ENCODE assay signal across 34 mouse cellular contexts in the genomic region with DNA sequence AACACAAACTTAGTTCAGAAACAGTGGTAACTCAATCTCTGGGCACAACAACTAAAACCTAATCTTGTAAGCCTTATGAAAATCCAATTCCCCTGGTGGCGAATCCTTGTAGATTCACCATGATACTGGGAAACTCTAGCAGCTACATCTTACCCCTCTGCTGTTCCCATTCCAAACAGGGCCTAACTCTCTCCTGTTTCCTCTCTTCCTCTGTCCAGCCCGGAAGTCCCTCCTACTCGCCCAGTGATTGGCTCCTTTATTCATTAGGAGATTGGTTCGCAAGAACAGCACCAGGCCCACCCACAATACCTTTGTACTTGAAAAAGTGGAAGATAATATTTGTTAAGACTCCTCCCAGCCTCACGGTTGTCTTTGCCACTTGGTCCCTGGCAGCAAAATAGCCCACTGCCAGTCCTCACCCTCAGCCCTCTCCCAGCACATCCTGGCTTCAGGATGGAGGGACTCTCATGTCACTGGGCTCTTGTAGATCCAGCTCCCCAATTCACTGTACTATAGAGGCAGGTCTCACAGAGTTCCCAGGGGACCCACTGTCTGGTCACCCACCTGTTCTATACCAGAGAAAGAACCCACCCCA.
"Had no signal": no experiment of that assay in that cellular context is flagged by ENCODE, and none has a peak within 500 bp of the region (broad histone marks: within the 10 kb centered on the region; RNA-seq: fewer than 3 reads in every experiment).

No protein-coding gene starts in this region.

- H3K9me3 ChIP-seq: heart, embryonic 10.5 days; heart, embryonic 12.5 days; heart, embryonic 13.5 days; heart, embryonic 15.5 days; hindbrain, embryonic 10.5 days; hindbrain, embryonic 12.5 days; hindbrain, embryonic 13.5 days; hindbrain, embryonic 15.5 days; intestine, embryonic 15.5 days; kidney, embryonic 15.5 days had no signal

- H3K4me2 ChIP-seq: heart, embryonic 11.5 days; heart, embryonic 12.5 days; heart, embryonic 13.5 days; heart, embryonic 15.5 days; hindbrain, embryonic 12.5 days; hindbrain, embryonic 13.5 days; hindbrain, embryonic 14.5 days; hindbrain, embryonic 15.5 days; intestine, embryonic 15.5 days; kidney, embryonic 15.5 days had no signal

- H3K27ac ChIP-seq: heart, embryonic 10.5 days; heart, embryonic 13.5 days; heart, embryonic 15.5 days; hindbrain, embryonic 10.5 days; hindbrain, embryonic 12.5 days; hindbrain, embryonic 13.5 days; hindbrain, embryonic 14.5 days; hindbrain, embryonic 15.5 days; hindbrain, postnatal 0 days; intestine, embryonic 15.5 days; kidney, embryonic 15.5 days; kidney, postnatal 0 days; left cerebral cortex, adult 2 months had no signal

- ATAC-seq: hindbrain, embryonic 16.5 days; hindbrain, postnatal 0 days; inflammation-experienced regulatory T-cells, adult 6 months; intestine, embryonic 15.5 days; intestine, postnatal 0 days had no signal

- H3K4me3 ChIP-seq: heart, embryonic 10.5 days; heart, embryonic 12.5 days; heart, embryonic 13.5 days; heart, embryonic 15.5 days; hindbrain, embryonic 10.5 days; hindbrain, embryonic 12.5 days; hindbrain, embryonic 13.5 days; hindbrain, embryonic 15.5 days; intestine, embryonic 15.5 days; kidney, embryonic 15.5 days; left cerebral cortex, adult 2 months had no signal

- H3K27me3 ChIP-seq: heart, embryonic 12.5 days; heart, embryonic 13.5 days; heart, embryonic 15.5 days; hindbrain, embryonic 12.5 days; hindbrain, embryonic 13.5 days; hindbrain, embryonic 15.5 days; intestine, embryonic 15.5 days; kidney, embryonic 15.5 days had no signal

- H3K36me3 ChIP-seq: heart, embryonic 10.5 days; heart, embryonic 13.5 days; heart, embryonic 15.5 days; hindbrain, embryonic 12.5 days; hindbrain, embryonic 13.5 days; hindbrain, embryonic 15.5 days; intestine, embryonic 15.5 days; kidney, embryonic 15.5 days had no signal

- DNase-seq: heart, postnatal 10 days; heart, postnatal 14 days; heart, postnatal 36 days; heart, postnatal 4 days; kidney, adult 11 months; kidney, adult 18-20 months; kidney, adult 2 months; kidney, adult 8-10 months; kidney, adult 9 months; kidney, postnatal 10 days; kidney, postnatal 14 days; kidney, postnatal 25 days; kidney, postnatal 36 days; kidney, postnatal 4 days; layer of hippocampus, adult 9-11 months; layer of hippocampus, postnatal 36 days had no signal

- H3K9ac ChIP-seq: heart, embryonic 12.5 days; heart, embryonic 13.5 days; heart, embryonic 15.5 days; hindbrain, embryonic 12.5 days; hindbrain, embryonic 13.5 days; hindbrain, embryonic 14.5 days; hindbrain, embryonic 15.5 days; intestine, embryonic 15.5 days; kidney, embryonic 15.5 days had no signal
